Mouse (Mus musculus) left cerebral cortex, adult 2 months (tissue): ENCODE measurements at regions not wholly inside any gene's neighbourhood (a gene's known extent, or its start where the extent isn't known, plus 50 kb on each side); places are given as distances from the start of the nearest gene placed in this dataset.

ENCODE experiments used
- DNase-seq, 2 experiments: peaks; one replicate each; pipeline ENCODE4 v3.0.0; 2021 to 2022; ENCODE audit warnings: low spot score in 2 of 2, mixed read lengths in 1 of 2; ENCODE audit errors: extremely low spot score in 1 of 2
- H3K27ac ChIP-seq: fragments of 200-600 bp; 2 replicates; pipeline ENCODE4 v1.8.1; 2022
- H3K4me3 ChIP-seq: fragments of 200-600 bp; 2 replicates; pipeline ENCODE4 v1.8.1; 2022
- CTCF ChIP-seq: fragments of 200-600 bp; IDR thresholded peaks from 2 replicates; pipeline ENCODE4 v1.8.1; 2022; ENCODE audit warnings: antibody characterized with exemption, mild to moderate bottlenecking, moderate library complexity
- intact Hi-C: fragments of 180-260 bp; cut with DNase I; formaldehyde crosslinking; loops from one replicate; pipeline ENCODE4 v1.15.1; 2025

DNA sequence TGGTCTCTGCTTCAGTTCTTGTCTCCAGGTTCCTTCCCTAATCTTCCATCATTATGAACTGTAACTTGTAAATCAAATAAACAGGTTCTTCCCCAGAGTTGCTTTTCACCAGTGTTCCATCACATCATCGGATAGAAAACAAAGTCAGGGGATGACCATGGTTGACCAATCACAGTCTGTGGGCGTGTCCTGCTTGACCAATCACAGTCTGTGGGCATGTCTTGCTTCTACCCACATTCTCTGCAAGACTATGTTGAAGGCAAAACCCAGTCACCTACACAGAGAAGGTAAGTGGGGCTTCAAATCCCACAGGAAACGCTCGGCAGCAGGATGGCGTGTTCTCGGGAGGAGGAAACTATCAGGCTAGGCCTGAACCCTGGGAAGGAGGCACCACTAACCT lies 82.9 kb upstream of the Hs6st1 start:
- TF ChIP-seq CTCF, result no peak
- no peak for DNase-seq
- intact Hi-C loops, result no loop called here
- H3K27ac ChIP-seq, result no peak overlapping the region
- H3K4me3 ChIP-seq, result no peak overlapping the region

DNA sequence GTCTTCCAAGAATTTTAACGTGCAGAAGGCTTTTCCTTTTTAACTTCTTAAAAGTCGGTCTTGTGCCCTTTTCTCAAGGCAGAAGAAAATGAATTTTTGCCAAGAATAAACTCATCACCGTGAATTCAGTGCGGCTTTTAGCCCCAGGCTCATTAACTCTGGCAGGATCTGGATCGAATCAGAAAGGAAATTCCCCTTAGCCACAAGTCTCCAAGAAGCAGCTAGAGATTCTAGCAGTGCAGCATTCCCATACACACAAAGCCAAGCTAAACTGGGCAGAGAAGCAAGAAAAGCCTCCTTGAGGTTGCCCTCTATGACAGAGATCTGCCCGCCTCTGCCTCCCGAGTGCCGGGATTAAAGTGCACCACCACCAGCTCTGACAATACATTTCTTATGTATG lies 81.5 kb upstream of the Hs6st1 start:
- TF ChIP-seq CTCF, result no peak
- no peak overlapping the region for H3K4me3 ChIP-seq
- DNase-seq, result no peak
- H3K27ac ChIP-seq, result no peak overlapping the region
- intact Hi-C loops, result no loop called here

DNA sequence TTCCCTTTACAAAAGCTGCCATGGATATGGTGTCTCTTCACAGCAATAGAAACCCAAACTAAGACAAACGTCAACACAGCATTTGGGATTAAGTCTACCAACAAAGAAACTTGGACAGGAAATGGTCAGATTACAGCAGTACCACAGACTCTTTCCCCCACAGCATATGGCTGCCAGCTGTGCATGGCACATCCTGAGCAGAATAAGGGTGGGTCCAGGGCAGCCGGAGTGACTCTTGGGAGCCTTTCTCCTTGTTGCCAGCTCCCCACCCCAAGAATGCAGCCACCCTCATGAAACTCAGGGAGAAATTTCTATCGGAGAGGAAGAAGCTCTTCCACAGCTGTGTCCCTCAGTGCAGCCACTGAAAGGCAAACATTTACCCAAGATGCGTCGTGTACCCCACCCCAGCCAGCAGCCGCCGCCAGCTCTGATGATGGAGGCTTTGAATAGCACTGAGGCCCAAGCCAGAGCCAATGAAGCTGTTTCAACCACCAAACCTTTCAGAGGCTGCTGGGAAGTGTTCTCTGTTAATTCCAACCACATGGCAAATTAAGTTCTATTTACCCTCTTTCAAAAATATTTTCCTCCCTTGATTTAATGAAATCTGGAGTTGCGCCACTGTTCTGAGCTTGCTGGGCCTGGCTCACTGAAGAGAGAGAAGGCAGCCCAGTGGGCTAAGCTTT lies 75.8 kb upstream of the Hs6st1 start:
- intact Hi-C loops, result no loop called here
- TF ChIP-seq CTCF, result no peak
- Histone ChIP-seq H3K27ac (no peak overlapping the region), H3K4me3 (no peak overlapping the region)
- no peak for DNase-seq

DNA sequence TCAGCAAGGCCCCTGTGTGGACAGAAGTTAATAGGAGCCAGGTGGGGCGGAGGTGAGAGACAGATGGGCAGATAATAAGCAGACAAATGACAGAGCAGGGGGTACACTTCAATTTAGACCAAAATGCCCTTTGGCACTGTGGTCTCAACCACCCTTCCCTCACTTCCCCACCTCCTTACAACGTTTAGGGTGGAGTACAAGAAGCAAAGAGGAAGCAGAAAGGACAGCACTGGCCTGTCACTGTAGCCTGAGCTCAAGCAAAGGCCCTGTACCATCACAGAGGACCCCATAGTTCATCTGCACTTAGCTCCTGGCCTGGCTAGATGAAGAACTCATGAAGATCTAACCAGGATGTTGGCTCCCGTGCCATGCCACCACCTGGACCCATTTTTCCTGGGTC lies 75.3 kb upstream of the Hs6st1 start:
- H3K4me3 ChIP-seq, result no peak overlapping the region
- intact Hi-C loops, result no loop called here
- H3K27ac ChIP-seq, result no peak overlapping the region

DNA sequence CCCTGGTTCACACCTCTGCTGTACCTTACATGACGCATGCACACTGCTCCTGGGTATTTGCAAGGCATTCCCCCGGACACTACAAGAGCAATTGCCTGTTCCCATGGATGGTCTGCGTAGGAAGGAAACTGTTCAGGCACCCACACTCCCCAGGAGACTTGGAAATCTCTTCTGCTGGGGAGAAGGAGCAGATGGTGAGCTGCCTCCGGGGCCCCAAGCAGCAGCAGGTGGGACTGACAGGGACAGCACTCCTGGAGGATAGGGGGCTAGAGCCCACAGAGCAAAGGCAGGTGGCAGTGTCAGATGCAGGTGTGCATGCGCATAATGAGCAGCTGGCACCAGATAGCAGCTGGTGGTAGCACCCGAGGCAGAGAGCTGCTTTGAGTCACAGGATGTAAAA lies 72.5 kb upstream of the Hs6st1 start:
- Histone ChIP-seq H3K4me3 (no peak overlapping the region), H3K27ac (no peak overlapping the region)
- TF ChIP-seq CTCF, result no peak
- DNase-seq, result peak; percentile 29 to 61
- intact Hi-C loops, result loop anchor here (5.0 kb wide), 1 partner anchor 238 kb away; no protein-coding TSS in a partner anchor

More for the DNA sequence above, 75.3 kb upstream of the Hs6st1 start:
- no peak for TF ChIP-seq CTCF
- no peak for DNase-seq

DNA sequence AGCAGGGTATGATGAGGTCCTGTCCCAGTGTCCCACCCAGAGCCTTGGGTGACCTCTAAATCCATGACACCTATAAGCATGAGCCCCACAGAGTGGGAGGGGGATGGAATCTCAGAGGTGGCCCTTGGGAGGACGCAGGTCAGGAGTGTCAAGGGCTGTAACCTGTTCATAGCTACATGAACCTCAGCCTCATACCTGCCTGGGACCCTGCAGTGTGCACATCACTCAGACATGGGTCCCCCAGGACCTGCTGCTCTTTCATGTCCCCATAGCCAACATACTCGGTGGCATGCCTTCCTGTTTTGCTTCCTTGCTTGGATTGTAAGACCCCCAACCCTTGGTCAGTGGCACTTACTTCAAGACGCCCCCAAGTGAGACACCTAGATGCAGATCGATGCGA lies 66.9 kb upstream of the Hs6st1 start:
- no peak for TF ChIP-seq CTCF
- no peak for DNase-seq

DNA sequence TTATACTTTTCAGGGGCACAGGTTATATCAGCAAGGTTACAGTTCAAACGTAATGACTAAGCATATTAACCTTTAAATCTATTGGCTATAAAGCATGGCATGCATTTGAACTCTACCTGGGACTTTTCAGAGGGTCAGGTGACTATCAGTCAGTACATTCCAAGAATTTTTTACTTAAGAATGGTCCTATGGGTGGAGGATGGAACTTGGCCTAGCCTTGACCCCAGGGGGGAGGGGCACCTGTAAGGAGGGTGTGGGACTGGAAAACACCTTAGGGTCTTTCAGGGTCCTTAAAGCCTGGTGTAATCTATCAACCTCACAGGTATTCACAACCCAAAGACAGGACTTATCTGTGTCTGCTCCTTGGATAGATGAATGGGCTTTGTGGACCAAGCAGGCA lies 66.4 kb upstream of the Hs6st1 start:
- Histone ChIP-seq H3K27ac (no peak overlapping the region), H3K4me3 (no peak overlapping the region)
- TF ChIP-seq CTCF, result no peak
- DNase-seq, result no peak
- intact Hi-C loops, result no loop called here

More for the DNA sequence above, 66.9 kb upstream of the Hs6st1 start:
- H3K4me3 ChIP-seq, result no peak overlapping the region
- intact Hi-C loops, result no loop called here
- no peak overlapping the region for H3K27ac ChIP-seq

DNA sequence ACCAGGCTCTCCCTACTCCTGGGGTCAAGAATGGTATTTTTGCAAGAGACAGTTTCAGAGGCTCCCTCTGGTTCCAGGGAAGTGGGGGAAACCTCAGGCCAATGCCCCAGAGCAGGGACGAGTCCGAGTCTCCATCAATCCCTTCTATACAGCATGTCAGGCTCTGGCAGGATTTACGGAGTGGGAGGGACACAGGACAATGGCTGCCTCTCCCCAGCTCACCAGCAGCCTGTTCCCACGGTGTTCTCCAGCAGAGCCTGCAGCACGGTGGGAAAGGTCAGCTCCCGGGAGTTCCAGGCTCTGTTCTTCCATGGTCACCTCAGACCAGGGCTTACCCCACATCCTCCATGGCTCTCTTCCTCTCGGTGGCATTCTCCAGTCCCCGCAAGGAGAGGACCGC lies 64.6 kb upstream of the Hs6st1 start:
- DNase-seq, result no peak
- TF ChIP-seq CTCF, result no peak
- Histone ChIP-seq H3K4me3 (no peak overlapping the region), H3K27ac (no peak overlapping the region)
- intact Hi-C loops, result no loop called here

DNA sequence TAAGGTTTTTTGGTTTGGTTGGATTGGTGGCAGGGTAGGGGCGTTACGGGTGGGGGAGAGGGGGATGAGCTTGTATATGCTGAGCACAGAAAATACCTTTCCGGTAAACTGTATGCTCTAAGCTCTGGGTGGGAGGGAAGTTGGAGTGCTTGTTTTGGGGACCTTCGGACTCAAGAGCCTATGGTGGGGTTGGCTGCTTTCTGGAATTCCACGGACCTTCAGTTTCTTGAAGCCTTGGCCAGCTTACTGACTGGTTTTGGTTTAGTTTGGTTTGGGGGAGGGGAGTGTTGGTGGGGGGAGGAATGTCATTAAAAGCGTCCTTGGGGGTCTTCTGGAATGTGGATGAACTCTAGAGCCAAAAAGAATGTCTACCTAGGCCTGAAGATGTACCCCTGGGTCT lies 59.6 kb upstream of the Hs6st1 start:
- TF ChIP-seq CTCF, result no peak
- no peak overlapping the region for H3K27ac ChIP-seq
- no peak for DNase-seq
- intact Hi-C loops, result no loop called here
- no peak overlapping the region for H3K4me3 ChIP-seq

DNA sequence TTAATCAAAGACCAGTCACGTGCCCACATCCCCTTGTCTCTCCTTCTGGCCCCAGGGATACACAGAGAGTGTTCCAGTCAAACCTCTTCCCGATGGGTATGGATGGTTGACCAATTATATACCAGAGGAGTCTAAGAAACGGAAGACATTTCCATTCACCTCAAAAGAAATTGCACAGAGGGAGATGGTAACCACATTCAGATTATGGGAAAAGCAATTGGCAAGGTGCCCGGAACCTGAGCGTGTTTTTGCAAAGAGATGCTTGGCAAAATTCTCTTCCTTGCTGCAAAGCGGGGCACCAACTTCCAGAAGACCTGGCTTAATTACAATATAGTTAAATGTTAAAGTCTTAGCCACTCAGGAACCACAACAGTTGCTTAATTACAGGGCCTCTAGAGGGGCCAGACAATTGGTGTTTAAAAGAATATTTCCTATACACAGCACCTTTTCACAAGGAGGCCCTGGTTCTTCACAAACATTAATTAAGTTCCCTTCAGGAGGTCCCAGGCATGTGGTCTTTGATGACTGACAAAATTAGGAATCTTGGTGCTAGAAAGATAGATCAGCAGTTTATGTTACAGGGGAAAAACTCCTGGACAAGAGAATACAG lies 59.1 kb upstream of the Hs6st1 start:
- no peak for TF ChIP-seq CTCF
- intact Hi-C loops, result no loop called here
- no peak overlapping the region for H3K27ac ChIP-seq

DNA sequence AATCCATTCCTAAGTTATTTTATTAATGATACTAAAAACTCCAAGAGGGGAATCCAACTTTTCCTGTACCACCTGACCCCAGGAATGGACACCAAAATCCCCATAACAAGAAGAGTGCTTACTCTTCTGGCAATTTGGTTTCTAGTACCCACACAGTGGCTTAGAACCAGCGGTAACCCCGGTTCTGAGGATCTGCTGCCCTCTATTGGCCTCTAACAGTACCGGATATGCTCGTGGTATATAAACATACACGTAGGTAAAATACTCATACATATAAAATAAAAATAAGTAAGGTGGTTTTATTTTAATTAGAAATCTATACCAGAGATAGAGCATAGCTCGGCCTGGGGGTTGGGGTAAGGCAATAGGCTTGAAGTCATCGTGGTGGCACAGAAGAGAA lies 58.0 kb upstream of the Hs6st1 start:
- no peak; the same call in 1 of the 2 replicates for TF ChIP-seq CTCF
- intact Hi-C loops, result no loop called here
- no peak overlapping the region for H3K27ac ChIP-seq

More for the DNA sequence above, 59.1 kb upstream of the Hs6st1 start:
- peak; percentile 55 to 60 for DNase-seq
- H3K4me3 ChIP-seq, result no peak overlapping the region

DNA sequence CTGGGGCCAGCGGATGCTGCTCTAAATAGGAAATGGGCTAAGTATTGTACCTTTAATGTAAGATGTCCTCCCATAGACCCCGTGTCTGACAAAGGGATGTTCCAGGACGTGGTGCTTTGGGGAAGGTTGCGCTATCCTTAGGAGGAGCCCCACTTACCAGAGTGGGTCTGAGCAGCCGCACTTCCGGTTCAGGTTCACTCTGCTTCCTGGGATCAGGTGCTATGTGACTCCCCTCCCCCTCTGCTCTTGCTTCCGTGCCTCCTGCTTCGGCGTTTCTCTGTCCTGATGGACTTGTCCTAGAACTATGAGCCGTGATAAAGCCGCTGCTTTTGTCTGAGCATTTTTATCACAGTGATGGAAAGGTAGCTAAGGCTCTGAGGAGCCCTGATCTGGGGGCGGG lies 57.4 kb upstream of the Hs6st1 start:
- Histone ChIP-seq H3K4me3 (no peak overlapping the region), H3K27ac (no peak overlapping the region)
- DNase-seq, result no peak
- no peak for TF ChIP-seq CTCF
- intact Hi-C loops, result no loop called here

More for the DNA sequence above, 58.0 kb upstream of the Hs6st1 start:
- no peak overlapping the region for H3K4me3 ChIP-seq
- DNase-seq, result no peak

DNA sequence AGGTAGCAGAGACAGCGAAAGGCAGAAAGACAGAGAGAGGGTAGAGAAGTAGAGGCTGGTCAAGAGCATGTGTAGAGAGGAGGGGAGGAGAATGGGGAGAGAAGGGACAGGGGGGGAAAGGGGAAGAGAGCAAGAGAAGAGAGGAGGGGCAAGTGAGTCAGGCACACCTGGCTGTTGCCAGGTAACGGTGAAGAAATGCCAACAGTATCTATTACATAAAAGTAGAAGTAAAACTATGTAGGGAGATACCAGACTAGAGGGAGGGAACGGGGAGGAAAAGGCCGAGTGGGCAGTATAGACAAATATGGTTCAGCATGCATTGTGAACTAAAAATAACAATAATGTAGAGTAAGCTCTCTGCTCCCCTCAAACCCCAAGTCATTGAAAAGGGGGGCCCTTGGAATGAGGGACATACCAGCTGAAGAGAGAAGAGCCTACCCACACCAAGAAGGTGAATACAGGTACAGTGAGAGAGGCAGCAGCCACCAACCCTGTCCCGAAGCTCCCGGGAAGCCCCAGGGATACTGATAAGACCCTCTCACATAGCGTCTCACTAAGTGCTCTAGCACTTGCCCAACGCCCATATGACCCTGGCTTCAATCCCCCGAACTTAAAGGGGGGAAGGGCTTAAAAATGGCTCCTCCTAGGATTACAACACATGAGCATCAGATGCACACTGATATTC lies 56.0 kb upstream of the Hs6st1 start:
- Histone ChIP-seq H3K4me3 (no peak overlapping the region), H3K27ac (no peak overlapping the region)
- DNase-seq, result no peak
- TF ChIP-seq CTCF, result no peak
- intact Hi-C loops, result no loop called here
